Mouse (Mus musculus) natural killer cell, adult 2 months (primary cell): Measurements from ENCODE around the gene Rhbdf2.

Experiments used
- DNase-seq, 2 experiments: peaks; one replicate each; pipeline ENCODE4 v3.0.0; 2022; ENCODE audit warnings: low spot score in 2 of 2

Rhbdf2 gene

DNA sequence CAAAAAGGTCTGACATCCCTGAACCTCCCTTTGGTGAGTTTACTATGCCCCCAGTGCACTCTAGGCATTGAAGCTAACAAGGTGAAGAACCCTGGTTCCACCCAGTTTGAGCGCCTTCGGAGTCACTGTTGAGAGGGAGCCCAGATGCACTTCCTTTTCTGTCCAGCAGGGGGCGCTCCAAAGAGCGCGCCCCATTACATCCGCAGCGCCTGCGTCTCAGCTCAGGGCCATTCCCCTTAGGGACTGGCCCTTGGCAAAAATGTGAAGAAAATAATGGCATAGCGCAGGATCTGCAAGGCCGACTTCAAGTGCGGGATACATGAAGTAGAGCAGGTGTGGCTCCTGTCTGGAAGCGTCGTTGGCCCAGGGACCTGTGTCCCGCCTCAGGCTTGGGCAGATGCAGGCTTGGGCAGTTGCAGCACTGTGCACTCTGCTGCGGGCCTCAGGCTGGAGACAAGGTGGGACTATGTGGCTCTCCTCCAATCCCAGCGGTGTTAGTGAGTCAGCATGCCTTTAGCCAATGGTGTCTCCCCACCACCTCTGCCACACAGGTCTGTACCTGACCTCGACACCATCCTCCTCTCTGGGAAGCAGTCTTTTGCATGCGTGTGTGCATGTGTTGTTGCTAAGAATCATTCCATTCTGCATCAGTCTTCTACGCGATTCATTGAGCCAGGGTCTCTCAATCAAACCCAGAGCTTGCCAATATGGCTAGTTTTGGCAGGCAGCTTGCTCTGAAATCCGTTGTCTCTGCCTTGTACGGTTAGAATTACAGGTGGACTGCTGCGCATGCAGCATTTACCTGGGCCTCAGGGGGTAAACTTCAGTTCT lies 39.8 kb downstream of the Rhbdf2 start:
- DNase-seq: peak; percentile 63 to 77

DNA sequence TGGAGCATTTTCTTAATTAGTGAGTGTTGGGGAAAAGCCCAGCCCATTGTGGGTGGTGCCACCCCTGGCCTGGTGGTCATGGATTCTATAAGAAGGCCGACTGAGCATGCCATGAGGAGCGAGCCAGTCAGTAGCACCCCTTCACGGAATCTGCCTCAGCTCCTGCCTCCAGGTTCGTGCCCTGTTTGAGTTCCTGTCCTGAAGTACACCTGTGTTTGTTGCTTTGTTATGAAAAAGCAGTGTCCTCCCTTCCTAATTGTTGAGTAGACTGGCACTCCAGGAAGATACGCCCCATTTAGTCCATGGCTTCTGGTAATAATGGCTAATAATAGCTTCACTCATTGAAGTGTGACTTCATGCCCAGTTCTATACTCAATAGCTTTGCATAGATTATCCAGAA lies 40.5 kb downstream of the Rhbdf2 start, which contains the start of gene Aanat:
Gene Aanat (plus strand): TSS at position 123 of the 400 bp plus-strand sequence.
- no peak for DNase-seq

DNA sequence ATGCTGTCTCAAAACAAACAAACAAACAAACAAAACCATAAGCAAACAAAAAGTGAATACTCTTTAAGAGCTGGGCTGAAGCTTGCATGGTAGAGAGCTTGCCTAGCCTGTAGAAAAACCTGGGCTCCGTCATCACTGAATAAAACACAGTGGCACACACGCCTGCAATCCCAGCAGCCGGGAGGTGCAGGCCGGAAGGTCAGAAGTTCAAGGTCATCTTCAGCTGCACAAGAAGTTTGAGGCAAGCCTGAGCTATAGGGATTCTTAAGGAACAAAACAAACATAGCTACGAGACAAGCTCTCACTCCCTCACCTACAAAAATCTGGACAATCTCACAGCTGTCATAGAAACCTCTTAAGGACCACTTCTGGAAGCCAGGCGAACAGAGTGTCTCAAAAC lies 41.1 kb downstream of the Rhbdf2 start:
- DNase-seq: no peak

DNA sequence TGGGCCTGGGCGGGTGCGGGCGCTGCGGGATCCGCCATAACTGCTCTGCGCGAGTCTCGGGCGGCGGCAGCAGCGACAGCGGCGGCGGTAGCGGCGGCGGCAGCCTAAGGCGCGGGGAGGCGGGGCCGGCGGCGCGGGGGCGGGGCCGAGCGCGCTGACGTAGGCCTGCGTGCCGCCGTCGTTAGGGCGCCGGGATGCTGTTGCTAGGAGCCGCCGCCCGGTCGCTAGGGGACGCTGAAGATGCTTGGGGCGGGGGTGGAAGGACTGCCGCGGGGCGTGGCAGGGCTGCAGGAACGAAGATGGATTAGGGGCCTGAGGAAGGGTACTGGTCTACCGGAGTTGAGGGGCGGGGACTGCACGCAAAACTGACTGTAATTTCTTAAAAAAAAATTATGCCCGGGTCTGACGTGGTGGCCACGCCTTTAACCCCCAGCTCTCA lies 45.4 kb downstream of the Rhbdf2 start, which contains the start of gene Ube2o:
Gene Ube2o (minus strand): TSS at position 72 of the 439 bp plus-strand sequence.
- peak; percentile 77 to 88 for DNase-seq

DNA sequence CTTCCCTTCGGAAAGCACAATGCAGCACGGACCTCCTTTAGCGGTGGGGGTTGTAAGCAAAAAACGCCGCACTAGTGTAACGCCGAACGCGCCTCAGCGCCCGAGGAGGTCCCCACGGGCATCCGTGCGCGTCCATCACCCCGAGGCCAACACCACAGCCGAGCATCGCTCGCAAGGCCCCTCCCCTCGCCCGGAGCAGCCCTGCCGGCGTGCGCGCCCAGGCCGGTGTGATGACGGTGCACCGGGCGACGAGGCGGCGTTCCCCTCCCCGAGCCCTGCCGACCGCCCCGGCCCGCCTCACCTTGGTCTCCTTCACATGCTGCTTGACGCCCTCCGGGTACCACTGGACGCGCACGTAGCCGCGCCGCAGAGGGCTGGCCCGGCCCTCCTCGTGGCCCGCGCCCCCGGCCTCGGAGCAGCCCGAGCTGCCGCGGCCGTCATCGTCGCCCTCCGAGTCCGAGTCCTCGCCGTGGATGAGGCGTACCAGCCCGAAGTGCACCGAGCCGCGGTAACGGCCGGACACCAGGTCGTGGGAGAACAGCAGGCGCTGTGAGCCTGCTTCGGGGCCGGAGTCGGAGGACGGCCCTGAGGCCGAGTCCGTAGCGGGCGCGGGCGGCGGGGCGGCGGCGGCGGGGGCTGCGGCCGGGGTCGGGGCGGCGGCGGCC lies 46.0 kb downstream of the Rhbdf2 start:
- peak in 1 of 2 experiments; percentile 34 for DNase-seq

DNA sequence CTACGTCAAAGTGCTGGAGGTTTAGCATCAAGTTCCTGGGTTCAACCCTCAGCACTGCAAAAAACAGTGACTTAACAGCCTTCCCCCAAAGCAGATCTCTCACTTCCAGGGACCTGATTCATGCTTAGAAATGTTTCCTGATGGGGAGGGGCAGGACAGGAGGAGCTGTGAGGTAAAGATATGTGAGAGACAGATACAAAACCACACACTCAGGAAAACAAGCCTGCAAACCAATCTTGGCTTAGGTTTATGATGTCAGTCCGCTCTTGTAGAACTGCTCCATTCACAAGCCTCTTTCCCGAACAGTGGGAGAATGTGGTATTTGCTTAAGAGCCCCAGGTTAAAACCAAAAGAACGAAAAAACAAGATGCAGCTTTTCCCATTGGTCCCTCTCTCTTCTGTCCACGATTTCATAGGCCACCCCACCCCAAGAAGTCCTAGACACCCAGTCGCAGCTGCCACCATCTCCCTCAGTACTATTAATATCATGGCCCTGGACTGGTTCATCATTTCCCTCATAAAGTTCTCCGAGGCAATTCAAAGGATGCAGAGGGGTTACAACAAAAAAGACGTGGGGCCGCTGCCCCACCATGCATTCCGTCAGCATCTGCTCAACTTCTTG lies 46.7 kb downstream of the Rhbdf2 start:
- no peak for DNase-seq

DNA sequence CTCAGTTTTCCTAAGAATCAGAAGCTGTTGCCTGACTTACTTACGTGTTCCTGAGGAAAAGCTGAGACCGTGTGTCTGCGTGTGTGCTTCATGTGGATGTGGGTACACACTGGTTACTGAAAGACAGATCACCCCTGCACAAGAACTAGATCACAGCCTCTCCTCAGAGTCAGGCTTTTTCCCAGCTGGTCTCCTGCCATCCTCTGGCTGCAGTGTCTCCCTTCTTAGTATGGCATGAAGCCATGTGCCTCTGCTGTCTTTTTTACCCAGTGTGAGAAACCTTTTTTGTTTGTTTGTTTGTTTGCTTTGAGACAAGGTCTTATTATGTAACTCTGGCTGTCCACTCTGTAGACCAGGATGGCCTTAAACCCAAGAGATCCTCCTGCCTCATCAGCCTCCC lies 47.5 kb downstream of the Rhbdf2 start:
- DNase-seq: no peak

DNA sequence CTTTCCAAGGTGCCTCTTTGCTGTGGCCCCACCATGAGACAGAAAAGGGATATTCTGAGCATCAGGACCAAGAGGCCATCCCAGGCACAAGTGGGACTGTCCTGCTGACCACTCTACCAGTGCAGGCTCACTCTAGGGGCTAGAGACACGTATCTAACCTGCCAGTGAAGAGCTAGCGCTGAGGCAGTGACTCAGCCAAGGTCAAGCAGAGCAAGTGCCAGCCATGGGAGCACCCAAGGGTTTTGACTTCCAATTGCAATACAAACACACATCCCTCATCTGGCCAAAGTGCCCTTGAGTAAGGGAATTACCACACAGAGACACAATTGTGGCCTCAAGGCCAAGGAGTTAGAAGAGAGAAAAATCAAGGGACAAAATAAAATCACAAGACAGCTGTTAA lies 51.4 kb downstream of the Rhbdf2 start:
- DNase-seq: no peak

DNA sequence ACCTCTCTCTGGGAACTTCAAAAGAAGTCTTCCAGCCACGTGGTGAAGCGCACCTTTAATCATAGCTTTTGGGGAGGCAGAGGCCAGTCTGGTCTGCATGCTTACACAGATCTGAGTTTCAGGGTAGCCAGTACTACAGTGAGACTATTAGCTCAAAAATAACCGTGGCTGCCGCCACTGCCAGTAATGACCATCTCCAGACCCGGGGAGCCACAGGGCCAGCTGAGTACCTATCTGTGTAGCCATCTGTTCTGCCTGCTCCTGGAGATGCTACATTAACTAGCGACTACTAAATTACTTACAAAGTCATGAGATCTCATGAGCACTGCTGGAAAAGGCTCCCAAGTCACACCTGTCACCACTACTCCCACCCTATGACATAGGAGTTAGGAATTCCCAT lies 51.8 kb downstream of the Rhbdf2 start:
- no peak for DNase-seq

DNA sequence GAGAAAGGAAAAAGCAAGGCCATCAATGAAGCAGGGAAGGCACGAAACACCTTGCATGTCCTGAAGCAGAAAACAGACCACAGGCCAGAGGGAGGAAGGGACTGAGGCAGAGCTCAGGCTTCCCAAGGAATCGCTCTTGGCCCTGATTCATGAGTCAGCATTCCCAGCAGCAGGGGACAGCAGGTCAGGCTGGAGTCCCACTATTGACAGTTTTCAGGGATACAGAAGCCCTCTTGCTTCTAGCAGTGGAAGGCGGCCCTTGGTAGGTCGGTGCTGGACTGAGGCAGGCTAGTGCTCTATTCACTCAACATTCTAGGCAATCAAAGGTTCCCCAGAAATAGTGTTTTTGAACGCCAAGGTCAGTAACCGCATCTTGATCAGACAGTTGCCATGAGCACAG lies 52.3 kb downstream of the Rhbdf2 start:
- no peak for DNase-seq

DNA sequence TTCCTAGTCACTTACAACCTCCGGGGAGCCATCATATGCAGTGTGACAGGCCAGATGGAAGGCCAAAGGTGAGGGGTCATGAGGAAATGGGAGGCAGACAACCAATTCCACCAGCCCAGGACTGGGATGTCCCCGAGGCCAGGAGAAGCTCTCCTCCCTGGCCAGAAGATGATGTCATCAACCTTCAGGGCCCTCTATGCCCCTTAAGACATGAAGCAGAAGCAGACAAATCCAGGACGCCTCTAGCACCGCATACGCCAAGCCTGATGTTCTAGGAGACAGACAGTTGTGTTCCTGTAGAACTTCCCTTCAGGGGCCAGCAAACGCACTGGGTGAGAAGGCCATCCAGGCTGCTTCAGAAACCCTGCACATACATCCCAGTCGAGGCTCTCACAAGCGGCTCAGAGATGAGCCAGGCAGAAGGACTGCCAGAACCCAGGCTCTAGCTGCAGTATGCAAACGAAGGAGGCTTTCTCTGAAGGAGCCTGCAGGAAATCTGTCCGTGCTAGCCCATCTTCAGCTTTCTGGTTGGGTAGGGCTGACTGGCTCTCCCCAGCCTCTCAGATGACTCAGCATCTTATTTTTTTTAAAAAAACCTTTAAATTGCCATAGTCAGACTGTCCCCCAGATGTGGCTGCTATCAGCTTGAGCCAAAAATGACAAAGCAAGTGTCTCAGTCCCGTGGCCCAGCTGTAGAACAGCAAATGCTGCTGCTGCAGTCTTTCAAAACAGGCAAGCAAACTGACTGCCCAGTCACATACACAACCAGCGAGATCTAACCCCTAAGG lies 53.9 kb downstream of the Rhbdf2 start:
- no peak for DNase-seq

DNA sequence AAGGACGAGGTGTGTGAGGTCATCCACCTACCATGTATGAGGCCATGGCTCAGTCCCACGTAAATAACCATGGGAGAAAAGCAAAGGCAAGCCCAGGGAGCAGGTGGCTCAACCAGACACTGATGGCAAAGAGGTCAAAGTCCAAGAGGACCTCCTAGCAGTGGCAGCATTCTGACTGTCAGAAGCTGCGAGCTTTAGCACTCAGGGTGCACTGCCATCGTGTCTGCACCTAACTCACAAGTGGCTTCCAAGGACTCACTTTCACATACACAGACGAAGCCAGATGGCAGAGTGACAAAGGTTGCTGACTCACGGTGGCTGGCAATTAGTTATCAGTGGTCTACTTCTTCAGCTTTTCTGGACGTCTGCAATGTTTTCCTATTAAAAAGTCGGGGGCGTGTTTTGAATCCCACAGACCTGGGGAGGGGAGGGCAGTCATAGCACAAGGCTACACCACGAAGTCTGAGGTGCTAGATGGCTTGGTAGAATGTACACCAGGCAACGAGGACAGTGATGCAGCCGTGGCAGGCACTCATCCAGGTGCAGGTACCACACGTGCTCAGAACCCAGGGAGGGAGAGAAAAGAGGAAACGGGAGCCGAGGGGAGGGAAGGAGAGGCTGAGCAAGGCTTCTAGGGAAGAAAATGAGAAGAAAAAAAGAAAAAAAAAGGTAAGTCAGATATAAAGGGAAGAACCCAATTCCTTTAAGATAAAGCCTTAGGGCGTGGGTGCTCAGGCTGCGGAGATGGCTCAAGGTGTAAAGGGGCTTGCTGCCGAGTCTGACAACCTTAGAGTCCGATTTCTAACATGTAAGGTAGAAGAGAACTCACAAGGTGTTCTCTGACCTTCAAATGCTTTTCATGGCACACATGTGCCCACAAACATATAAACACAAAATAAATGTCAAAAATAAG lies 54.8 kb downstream of the Rhbdf2 start:
- DNase-seq: no peak

DNA sequence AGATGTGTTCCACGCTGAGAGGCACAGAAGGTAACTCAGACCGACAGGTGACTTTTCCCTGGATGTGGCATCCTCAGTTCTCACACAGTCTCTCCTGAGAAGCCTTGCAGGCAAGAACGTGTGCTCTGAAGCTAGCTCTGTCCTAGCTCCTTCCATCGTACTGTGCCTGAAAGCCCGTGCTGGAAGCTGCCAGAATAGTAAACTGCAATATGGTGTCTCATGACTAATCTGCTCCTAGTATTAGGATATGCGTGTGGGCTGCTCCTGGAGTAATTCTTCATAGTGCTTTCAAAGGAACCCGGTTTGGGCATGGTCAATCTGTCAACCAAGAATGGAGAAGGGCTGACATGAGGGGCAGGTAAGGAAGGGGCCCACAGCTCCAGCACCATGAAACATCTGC lies 56.0 kb downstream of the Rhbdf2 start:
- DNase-seq: no peak

DNA sequence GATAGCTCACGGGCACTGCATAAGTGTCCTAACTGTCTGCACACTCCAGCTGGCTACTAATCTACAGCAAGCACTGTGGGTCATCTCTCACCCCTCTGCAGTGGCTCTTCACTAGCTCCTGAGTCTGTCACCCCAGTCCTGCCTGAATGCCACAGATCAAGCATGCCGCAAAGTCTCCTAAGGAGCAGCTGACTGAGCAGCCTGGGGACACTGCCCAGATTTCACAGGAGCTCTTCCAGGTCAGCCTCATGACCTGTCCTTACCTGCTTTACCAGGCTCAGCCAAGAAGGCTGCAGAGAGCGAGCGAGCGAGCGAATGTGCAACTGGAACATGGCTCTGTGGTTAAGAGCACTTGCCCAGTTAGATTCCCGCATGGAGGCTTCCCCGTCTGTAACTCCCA lies 59.3 kb downstream of the Rhbdf2 start:
- no peak for DNase-seq

DNA sequence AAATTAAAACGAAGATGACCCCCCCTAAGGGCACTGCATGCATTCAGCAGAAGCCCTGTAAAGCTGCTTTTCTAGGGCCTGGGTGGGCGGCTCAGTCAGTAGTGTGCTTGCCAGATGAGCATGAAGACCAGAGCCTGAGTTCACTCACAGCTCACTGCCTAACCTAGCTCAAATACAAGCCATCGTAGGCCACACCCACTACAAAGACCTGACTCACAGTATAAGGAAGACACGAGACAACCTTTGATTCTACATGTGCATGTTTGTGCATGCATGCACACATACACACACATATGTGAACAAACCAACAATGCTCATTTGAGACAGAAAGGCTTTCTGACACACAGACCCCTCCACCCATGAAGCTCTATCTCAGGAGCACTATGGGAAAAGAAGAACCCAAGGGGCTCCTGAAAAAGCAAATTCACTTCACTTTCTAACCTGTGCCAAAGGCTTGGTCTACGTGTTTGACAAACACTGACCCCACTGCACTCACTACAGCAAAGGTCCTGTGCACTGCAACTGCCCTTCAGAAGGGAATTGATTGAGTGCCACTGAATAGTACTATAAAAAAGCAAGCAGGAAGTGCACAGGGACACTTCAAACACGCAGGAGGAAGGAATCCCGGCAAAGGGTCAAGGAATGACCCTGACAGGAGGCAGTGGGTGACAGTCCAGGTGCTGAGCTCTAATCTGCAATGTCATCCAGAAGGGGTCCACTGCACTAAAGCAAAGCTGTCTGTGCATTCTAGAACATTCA lies 61.4 kb downstream of the Rhbdf2 start:
- no peak for DNase-seq

DNA sequence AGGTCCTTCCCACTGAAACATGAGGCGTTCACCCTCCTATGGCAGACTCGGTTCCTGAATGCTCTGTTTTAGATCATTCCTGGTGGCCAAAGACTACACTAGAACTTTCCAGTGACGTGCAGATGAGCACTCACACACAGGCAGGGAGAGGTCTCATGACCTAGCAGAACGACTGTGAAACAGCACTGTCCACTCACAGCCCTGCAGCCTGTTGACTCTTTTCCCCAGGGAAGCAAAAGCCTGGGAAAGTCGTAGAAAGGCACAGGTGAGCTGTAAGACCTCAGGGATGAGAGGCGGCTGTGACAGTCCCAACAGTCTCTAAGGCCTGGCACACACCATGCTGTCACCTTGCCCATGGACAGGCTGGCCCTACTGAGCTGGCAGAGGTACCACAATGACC lies 70.5 kb downstream of the Rhbdf2 start:
- no peak for DNase-seq

DNA sequence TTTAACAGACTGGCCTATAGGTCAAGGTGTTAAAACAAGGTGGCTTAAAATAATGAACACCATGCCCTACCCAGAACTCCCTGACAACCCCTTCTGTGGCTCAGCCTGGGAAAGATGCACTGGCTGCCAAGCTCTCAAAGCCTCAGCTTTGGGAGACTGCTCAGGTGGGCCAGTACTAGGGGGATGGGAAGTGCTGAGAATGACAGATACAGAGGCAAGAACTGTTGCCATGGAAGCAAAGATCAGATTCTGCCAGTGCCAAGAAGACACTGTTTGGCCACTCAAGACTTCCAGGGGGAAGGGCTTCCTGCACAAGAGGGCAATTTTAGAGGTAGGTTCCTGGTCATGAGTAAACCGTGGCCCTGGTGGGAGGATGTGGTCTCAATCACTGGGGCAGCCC lies 71.2 kb downstream of the Rhbdf2 start:
- no peak for DNase-seq

DNA sequence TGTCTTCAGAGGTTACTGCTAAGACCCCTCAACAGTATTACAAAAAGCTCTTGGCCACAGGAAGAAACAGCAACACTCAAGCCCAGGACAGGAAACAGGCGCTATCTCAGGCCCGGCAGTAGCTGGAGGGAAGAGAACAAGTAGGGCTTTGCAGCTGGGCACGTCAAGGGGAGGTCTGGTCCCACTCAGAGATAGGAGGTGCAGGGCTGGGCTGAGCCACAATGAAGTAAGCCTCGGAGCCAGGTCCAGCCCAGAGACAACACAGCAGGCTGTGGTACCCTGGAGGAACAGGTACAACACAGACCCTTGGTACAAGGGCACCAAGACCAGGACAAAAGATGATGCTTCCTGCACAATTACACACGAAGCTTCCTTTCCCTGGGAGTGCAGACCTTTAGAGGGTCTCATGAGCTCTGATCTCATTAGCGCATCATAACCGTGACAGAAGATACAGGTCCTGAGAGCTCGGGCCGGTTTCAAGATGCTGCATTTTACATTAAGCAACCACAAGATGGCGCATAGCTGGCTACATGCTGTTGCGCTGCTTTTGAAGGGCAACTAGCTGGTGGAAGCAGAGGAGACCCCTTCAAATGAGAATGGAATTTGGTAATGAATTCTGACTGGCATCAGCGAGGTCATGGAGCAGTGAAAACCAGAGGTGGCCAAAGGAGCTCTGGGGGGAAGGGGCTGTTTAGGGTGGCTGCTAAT lies 72.5 kb downstream of the Rhbdf2 start:
- peak in 1 of 2 experiments; percentile 38 for DNase-seq

DNA sequence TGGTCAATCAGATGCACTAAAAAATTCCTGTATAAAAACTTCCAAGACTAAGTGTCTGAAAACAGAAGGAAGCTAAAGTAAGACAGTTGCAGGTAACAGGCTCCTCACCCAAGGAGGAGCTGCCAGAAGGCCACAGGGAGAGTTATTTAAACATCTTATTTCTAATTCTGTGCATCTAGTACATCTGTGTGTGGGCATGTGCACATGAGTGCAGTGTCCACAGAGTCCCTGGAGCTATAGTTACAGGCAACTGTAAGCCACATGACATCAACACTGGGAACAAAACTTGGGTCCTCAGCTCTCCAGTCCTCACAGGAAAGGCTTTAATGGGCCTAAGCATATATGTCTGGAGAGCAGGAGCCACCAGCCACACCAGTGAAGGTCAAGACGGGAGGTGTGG lies 74.6 kb downstream of the Rhbdf2 start:
- DNase-seq: no peak
